Mouse (Mus musculus) liver, embryonic 11.5 days (tissue): ENCODE results near the gene Cldn4. TPM values are rescaled to one million over a fixed set of nuclear protein-coding genes. Genes with fewer than 3 reads are reported as not detected.
A peak's percentile ranks its signal among the peaks of the same experiment; 100 is the strongest.

Source experiments
- ATAC-seq: fragments of 200-750 bp; cut with Nextera tagmentation; replicated peaks from 2 replicates; pipeline ENCODE4 v1.8.0; 2017; ENCODE audit warnings: moderate number of reproducible peaks, mild to moderate bottlenecking, moderate TSS enrichment, moderate library complexity; ENCODE audit not compliant: low FRiP score
- DNase-seq: peaks from one replicate; pipeline ENCODE4 v3.0.0-alpha.2; 2017; ENCODE audit warnings: low spot score
- H3K27ac ChIP-seq: fragments of 300-500 bp; sonication (generic); 2 replicates; pipeline ENCODE4 v1.5.1; 2014; ENCODE audit warnings: mild to moderate bottlenecking, low read depth, low read length, control low read depth
- H3K27me3 ChIP-seq: fragments of 300-500 bp; sonication (generic); replicated peaks from 2 replicates; pipeline ENCODE4 v1.6.1; 2014; ENCODE audit warnings: low read length, mixed read lengths; ENCODE audit not compliant: control insufficient read depth, insufficient read depth
- H3K36me3 ChIP-seq: fragments of 300-500 bp; sonication (generic); 2 replicates; pipeline ENCODE4 v1.6.1; 2014; ENCODE audit warnings: mild to moderate bottlenecking, low read length, moderate library complexity, mixed read lengths; ENCODE audit not compliant: control insufficient read depth, insufficient read depth
- H3K4me1 ChIP-seq: fragments of 300-500 bp; sonication (generic); replicated peaks from 2 replicates; pipeline ENCODE4 v1.6.1; 2014; ENCODE audit warnings: low read length, mixed read lengths; ENCODE audit not compliant: control insufficient read depth, insufficient read depth
- H3K4me2 ChIP-seq: fragments of 300-500 bp; sonication (generic); 2 replicates; pipeline ENCODE4 v1.6.1; 2014; ENCODE audit warnings: mild to moderate bottlenecking, control low read depth, moderate library complexity
- H3K4me3 ChIP-seq: fragments of 300-500 bp; sonication (generic); 2 replicates; pipeline ENCODE4 v1.5.1; 2014; ENCODE audit warnings: low read depth, low read length, control low read depth
- H3K9ac ChIP-seq: fragments of 300-500 bp; sonication (generic); 2 replicates; pipeline ENCODE4 v1.6.1; 2014; ENCODE audit warnings: low read depth, low read length, control low read depth
- H3K9me3 ChIP-seq: fragments of 300-500 bp; sonication (generic); 2 replicates; pipeline ENCODE4 v1.6.1; 2016; ENCODE audit warnings: low read length, inconsistent platforms, mixed read lengths; ENCODE audit not compliant: control insufficient read depth
- WGBS: fragments of 180-500 bp; shearing (Covaris S2); extraction: QIAGEN DNeasy Blood & Tissue Kit; methylation state at CpG from one replicate; pipeline ENCODE4 v1.1.7; 2014; 5-methylcytosine and 5-hydroxymethylcytosine counted together
- polyA plus RNA-seq: library from polyadenylated mRNA; unstranded; fragments of >200 nt; fragmentation: Nextera tagmentation; extraction: Ambion mirVana; gene quantifications from 2 replicates; pipeline ENCODE4 v1.2.1, GENCODE M21; 2014

The Cldn4 gene
- polyA plus RNA-seq: 3.1 and 3.7 TPM in 2 replicates

DNA sequence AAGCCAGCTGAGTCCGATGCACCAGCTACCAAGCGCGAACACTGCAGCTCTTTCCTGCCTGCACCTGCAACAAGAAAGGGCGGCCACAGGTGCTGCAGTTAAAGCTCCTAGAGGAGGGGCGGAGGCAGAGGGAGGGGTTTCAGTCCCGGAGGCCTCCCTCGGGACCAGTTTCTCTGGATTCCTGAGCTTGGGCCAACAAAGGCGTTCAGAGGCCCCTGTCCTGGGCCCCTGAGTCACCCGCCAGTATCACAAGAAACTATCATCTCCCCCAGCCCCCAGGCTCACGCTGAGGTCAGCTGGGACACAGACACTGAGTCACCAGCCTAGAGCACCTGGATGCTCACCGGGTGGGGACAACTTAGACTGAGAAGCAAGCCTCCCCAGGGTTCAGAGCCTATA, at the start of gene Cldn4:
Gene Cldn4, minus strand, starts transcription at position 78 of the 399 bp plus-strand sequence.
- peak within 1 kb of the TSS; percentile 22 for H3K4me2 ChIP-seq
- peaks cover 12% of the 10 kb centered on the region for H3K4me1 ChIP-seq
- peaks cover 16% of the 10 kb centered on the region for H3K27me3 ChIP-seq
- H3K36me3 ChIP-seq: no peaks in the 10 kb centered on the region
- H3K9me3 ChIP-seq: no peaks in the 10 kb centered on the region
- no peak for DNase-seq
- peak within 1 kb of the TSS; percentile 0; the same call in 1 of the 2 replicates for H3K4me3 ChIP-seq
- H3K9ac ChIP-seq: no peak within 1 kb of the TSS
- H3K27ac ChIP-seq: no peak within 1 kb of the TSS
- WGBS: 32% methylated on average over 11 of the region's 11 CpGs
- ATAC-seq: no peak

DNA sequence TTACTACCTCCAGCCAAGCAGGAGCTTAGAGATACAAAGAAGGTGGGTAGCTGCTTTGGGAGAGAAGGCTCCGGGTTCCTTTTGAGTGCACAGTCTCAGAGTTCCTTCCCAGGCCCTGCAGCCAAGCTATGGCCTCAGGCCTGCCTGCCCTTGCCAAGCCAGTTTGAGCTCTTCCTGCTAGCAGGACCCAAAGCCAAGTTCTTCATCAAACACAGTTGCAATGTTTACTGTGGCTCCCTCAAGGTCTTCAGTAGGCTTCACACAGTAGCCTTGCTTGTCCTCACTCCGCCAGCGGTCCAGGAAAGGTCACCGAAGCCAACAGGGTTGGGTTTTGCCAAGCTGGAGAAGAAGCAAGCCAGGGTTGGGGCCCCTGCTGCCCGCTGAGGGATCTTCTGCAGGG, 45.8 kb upstream of the Cldn4 start:
- no peak for DNase-seq
- 80% methylated on average over 5 of the region's 5 CpGs for WGBS

DNA sequence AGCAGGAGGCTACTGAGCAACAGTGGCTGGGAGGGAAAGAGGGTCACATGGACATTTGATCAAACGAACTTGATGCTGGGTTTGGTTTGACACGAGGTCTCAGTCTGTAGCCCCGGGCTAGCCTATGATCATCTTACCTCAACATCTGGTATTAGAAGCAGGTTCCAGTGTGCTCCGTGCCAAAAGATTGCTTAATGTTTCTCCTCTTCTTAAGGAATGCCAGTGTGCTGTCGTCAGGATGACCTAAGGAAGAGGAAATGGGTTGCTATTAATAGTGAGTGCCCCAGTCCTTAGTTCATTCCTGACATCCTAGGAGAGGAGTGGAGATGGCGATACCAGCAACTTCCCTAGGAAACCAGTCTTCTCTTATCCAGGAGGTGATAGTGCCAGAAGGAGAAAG, 43.0 kb upstream of the Cldn4 start:
- Histone ChIP-seq H3K27me3 (peaks cover 55% of the 10 kb centered on the region), H3K4me2 (no peak overlapping the region), H3K27ac (no peak overlapping the region), H3K9me3 (no peaks in the 10 kb centered on the region), H3K36me3 (no peaks in the 10 kb centered on the region), H3K9ac (no peak overlapping the region), H3K4me1 (peaks cover 15% of the 10 kb centered on the region), H3K4me3 (no peak overlapping the region)
- ATAC-seq (no peak), DNase-seq (no peak)
- WGBS: 40% methylated on average over 6 of the region's 6 CpGs

More for the DNA sequence above, 45.8 kb upstream of the Cldn4 start:
- H3K4me3 ChIP-seq: no peak overlapping the region
- no peaks in the 10 kb centered on the region for H3K9me3 ChIP-seq
- no peaks in the 10 kb centered on the region for H3K36me3 ChIP-seq
- H3K4me2 ChIP-seq: no peak overlapping the region
- no peak for ATAC-seq
- H3K27me3 ChIP-seq: peaks cover 26% of the 10 kb centered on the region
- no peak overlapping the region for H3K9ac ChIP-seq
- no peaks in the 10 kb centered on the region for H3K4me1 ChIP-seq
- H3K27ac ChIP-seq: no peak overlapping the region

DNA sequence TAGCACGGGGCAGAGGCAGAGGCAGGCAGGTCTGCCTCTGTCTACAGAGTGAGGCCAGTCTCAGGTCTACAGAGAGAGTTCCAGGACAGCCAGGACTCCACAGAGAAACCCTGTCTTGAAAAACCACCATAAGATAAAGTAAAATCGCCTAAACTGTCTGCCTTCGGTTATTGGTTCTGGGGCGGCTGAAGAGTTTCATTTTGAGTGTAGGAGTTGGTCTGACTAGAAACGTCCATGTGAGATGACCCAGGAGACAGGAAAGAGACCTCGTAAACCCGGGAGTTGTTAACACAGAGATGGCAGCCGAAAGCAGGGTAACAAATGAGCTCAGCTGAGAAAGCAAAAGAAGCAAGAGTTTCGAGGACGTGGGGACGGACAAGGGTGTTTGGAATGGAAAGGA, 42.4 kb upstream of the Cldn4 start:
- Histone ChIP-seq H3K9me3 (no peaks in the 10 kb centered on the region), H3K9ac (no peak overlapping the region), H3K27ac (no peak overlapping the region), H3K27me3 (peaks cover 58% of the 10 kb centered on the region), H3K4me3 (no peak overlapping the region), H3K36me3 (no peaks in the 10 kb centered on the region), H3K4me1 (peaks cover 15% of the 10 kb centered on the region), H3K4me2 (no peak overlapping the region)
- ATAC-seq (no peak), DNase-seq (no peak)
- WGBS: 60% methylated on average over 11 of the region's 11 CpGs

DNA sequence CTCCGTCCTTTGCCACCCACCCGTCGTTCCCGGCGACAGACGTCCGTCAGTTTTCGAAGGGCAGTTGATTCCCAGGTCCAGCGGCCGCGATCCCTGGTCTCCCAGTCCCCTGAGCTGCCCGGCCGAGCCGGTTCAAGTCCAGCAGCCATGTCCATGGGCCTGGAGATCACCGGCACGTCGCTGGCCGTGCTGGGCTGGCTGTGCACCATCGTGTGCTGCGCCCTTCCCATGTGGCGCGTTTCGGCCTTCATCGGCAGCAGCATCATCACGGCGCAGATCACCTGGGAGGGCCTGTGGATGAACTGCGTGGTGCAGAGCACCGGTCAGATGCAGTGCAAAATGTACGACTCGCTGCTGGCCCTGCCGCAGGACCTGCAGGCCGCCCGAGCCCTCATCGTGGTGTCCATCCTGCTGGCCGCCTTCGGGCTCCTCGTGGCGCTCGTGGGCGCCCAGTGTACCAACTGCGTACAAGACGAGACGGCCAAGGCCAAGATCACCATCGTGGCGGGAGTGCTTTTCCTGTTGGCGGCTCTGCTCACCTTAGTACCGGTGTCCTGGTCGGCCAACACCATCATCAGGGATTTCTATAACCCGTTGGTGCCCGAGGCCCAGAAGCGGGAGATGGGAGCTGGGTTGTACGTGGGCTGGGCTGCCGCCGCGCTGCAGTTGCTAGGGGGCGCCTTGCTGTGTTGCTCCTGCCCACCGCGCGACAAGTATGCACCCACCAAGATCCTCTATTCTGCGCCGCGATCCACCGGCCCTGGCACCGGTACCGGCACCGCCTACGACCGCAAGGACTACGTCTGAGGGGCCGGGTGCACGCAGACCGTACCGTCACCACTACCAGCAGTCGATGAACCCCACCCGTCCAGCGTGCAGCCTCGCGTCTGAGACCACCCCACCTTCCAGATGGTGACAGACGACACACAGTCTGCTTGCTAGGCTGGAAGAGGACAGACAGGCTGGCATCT, 39.8 kb upstream of the Cldn4 start:
- no peaks in the 10 kb centered on the region for H3K9me3 ChIP-seq
- ATAC-seq (no peak), DNase-seq (no peak)
- H3K4me1 ChIP-seq: peaks cover 15% of the 10 kb centered on the region
- H3K4me2 ChIP-seq: peak overlapping the region; percentile 56
- H3K36me3 ChIP-seq: no peaks in the 10 kb centered on the region
- WGBS: 6% methylated on average over 79 of the region's 79 CpGs
- no peak overlapping the region for H3K9ac ChIP-seq
- H3K4me3 ChIP-seq: peak overlapping the region; percentile 37
- peaks cover 61% of the 10 kb centered on the region for H3K27me3 ChIP-seq
- no peak overlapping the region for H3K27ac ChIP-seq

DNA sequence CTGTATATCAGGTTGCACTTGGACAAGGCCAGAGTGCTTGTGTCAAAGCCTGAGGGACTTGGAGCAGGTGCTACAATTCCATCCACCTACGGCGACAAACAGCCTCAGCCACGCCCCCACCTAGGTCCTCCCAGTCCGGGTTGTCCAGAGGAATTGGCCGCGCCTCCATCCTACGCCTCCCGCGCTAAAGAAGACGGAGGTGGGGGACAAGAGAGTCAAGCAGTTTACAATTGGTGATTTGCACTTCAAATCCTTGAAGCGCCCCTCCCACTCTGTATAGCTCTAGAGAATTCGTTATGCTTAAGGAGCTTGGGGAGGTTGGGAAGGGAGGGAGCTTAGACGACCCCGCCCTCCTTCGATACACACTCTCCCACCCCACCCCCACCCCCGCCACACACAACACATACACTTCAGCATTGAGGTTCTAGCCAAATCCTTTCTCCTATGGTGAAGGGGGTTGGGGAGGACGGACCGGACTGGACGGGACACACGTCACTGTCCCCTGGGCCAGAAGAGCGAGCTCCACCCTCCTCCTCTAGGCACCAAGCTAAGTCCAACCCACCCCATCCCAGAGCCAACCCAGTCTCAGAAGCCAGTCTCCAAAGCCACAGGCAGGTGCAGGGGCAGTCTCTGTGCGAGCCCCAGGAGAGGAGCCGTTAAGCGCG, 39.0 kb upstream of the Cldn4 start, which contains the start of gene Cldn3:
Gene Cldn3, plus strand, starts transcription at position 582 of the 665 bp plus-strand sequence.
- Histone ChIP-seq H3K9ac (no peak within 1 kb of the TSS), H3K27me3 (peaks cover 58% of the 10 kb centered on the region), H3K27ac (no peak within 1 kb of the TSS), H3K9me3 (no peaks in the 10 kb centered on the region), H3K4me1 (peaks cover 20% of the 10 kb centered on the region), H3K4me2 (peak within 1 kb of the TSS; percentile 56), H3K36me3 (no peaks in the 10 kb centered on the region), H3K4me3 (peak within 1 kb of the TSS; percentile 37)
- 4% methylated on average over 24 of the region's 25 CpGs for WGBS
- no peak for DNase-seq
- ATAC-seq: peak; percentile 26; the same call in 1 of the 2 replicates

DNA sequence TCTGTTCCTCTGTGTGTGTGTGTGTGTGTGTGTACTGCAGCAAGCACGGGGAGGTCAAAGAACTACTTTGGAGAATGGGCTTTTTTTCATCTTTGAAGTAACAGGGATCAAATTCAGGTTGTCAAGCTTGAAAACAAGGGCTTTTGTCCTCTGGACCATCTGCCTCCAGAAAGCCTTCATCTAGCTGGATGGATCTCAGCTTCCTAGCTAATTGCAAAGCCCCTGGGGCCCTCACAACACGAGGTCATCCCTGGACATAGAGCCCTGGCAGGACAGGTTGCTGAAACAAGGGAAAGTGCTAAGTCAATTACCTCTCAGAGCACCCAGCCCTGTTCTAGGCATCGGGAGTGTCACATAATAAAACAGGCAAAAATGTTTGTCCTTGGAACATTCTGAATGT, 37.0 kb upstream of the Cldn4 start:
- peaks cover 20% of the 10 kb centered on the region for H3K4me1 ChIP-seq
- 45% methylated on average over 3 of the region's 3 CpGs for WGBS
- peaks cover 44% of the 10 kb centered on the region for H3K27me3 ChIP-seq

DNA sequence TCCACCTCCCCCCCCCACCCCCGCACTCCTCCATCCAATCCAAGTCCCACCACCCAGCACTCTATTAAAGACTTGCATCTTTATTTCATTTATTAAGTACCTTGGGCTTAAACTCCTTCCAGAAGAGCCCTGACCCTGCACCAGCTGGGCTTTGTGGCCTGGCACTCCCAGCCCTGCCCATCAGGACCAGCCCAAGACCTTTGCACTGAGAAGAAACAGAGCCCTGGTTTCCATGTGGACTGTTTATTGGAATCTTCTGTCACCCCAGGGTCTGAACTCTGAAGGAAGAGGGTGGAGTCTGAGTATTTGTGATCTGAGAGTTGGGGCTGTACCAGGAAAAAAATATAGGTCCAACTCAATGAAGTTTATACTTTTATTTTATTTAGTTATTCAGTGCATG, 36.4 kb upstream of the Cldn4 start:
- no peak for DNase-seq
- WGBS: 82% methylated on average over 1 of the region's 1 CpGs
- H3K4me3 ChIP-seq: no peak overlapping the region
- peaks cover 40% of the 10 kb centered on the region for H3K27me3 ChIP-seq
- no peak overlapping the region for H3K4me2 ChIP-seq
- H3K4me1 ChIP-seq: peaks cover 20% of the 10 kb centered on the region
- no peak overlapping the region for H3K27ac ChIP-seq
- H3K9ac ChIP-seq: no peak overlapping the region
- no peaks in the 10 kb centered on the region for H3K36me3 ChIP-seq
- ATAC-seq: no peak
- H3K9me3 ChIP-seq: no peaks in the 10 kb centered on the region

More for the DNA sequence above, 37.0 kb upstream of the Cldn4 start:
- DNase-seq: no peak
- Histone ChIP-seq H3K9ac (no peak overlapping the region), H3K27ac (no peak overlapping the region), H3K4me3 (no peak overlapping the region), H3K9me3 (no peaks in the 10 kb centered on the region), H3K36me3 (no peaks in the 10 kb centered on the region), H3K4me2 (no peak overlapping the region)
- ATAC-seq: no peak
